Mouse (Mus musculus) right cerebral cortex, adult 18-20 months (tissue): ENCODE measurements at regions not wholly inside any gene's neighbourhood (a gene's known extent, or its start where the extent isn't known, plus 50 kb on each side); places are given as distances from the start of the nearest gene placed in this dataset.

Source experiments
- DNase-seq: peaks from one replicate; pipeline ENCODE4 v3.0.0; 2022; ENCODE audit warnings: mixed read lengths

DNA sequence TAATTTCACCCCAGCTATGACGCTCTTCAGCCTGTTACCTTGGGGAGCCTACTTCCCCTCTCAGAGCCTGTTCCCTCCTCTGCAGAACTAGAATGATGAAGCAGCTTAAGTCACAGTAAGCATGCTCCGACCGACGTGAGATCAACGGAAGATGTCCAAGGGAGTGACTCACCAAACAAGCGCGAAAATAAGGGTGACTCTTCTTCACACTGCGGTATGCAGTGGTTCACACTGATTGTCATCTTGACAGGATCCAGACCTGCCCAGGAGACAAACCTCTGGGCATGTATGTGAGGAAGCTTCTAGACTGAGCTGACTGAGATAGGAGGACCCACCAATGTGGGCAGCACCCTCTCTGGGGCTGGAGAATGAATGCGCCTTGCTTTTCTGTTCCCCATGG is 116.3 kb upstream of the Tpm1 start:
- DNase-seq: no peak

DNA sequence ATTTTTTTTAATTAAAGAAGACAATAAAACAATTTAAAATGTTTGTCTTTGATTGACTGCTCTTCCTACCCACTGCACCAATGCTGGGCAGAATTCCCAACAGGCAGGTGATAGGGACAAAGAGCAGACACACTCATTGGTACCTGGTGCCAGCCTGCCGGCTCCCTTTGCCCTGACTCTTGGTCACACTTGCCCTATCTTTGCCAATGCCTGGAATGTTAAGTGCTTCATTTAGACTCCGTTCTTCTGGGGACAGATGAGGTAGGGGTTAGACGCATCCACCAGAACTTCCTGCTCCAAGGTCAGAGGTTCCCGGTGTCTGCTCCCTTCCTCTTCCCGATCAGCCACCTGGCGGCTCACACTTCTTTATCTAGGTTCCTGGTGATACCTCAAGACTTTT is 114.5 kb upstream of the Tpm1 start:
- no peak for DNase-seq

DNA sequence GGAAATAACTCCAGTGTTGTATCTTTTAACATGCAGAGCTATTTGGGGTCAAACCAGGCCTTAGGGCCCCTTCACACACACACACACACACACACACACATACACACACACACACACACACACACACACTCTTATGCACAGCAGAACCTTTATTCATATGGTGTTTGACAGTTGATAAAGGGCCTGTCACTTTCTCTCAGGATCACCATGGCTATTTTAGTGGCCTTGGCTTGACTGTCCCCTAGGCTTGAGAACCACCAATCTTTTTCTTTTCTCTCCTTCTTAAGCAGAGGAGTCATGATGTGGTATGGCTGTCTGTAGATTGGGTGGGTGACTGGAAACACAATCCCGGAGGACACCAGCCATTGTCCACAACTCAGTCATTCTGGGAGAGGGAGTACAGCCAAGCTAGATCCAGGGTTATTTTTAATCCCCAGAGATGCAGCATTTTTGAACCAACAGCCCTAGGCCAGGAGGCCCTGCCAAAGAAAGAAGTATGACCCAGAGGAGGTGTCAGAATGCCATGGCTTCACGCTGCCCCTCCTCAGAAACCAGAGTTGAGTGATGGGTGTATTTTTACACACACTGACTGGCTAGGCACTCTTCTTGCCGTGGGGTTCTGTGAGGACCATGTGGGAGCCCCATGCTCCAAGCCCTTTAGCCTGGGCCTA is 111.7 kb upstream of the Tpm1 start:
- no peak for DNase-seq

DNA sequence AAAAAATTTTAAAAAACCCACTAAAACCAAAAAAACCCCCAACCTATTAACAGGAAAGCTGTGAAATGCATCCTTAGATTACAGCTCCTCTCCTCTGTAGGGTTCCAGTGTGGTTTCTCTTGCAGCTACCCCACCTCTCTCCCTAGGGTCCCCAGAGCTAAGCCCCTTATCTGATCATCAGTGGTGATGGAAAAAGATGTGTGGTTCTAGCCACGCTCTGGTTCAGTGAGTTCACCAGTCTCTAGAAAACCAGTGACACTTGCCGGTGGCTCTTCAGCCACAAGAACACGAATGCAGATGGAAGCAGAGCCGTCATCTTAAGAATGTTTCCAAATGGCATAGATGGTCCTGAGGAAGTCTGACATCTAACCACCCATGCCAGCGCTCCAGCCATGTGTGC is 111.1 kb upstream of the Tpm1 start:
- DNase-seq: no peak

DNA sequence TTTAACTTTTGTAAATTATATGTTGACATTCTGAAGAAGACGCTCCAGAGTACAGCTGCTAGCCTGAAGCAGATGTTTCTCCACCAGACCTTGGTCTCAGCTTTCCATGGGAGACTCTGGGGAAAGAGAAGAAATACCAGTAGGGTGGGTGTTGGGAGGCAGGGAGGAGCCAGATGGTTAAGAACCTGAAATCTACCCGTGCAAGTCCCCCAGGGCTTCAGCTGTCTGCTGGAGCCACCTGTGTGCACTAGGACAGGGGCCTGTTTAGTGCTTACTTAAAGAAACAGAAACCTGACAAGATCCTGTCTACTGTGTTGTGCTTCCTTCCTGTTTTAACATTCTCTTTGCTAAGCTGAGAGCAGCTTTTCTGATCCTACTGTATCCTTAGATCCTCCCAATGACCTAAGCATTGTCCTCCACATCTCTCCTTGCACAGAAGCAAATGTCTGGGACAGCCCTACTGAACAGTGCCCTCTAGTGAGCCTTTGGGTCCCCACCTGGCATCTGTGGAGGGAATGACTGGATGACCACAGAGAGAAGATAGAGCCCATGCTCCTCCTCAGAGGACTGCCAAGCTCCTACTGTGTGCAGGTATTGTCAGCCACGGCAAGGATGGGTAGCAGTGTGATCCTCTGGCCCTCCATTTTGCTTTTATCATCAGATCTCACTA is 107.5 kb upstream of the Tpm1 start:
- peak; percentile 33 for DNase-seq

DNA sequence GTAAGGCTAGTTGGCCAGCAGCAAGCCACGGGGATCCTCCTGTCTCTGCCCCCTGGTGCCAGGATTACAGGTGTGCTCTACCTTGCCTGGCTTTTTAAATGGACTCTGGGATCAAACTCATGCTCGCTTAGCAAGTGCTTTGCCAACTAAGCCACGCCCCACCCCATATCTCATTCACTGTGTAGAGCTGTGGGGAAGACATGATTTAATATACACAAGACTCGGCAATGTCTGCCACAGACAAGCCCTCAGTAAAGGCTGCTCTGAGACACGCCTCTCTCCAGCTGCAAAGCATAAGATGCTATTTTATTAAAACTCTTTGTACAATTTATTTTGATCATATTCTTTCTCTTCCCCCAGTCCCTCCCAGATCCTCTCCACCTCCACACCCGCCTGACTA is 104.9 kb upstream of the Tpm1 start:
- no peak for DNase-seq

DNA sequence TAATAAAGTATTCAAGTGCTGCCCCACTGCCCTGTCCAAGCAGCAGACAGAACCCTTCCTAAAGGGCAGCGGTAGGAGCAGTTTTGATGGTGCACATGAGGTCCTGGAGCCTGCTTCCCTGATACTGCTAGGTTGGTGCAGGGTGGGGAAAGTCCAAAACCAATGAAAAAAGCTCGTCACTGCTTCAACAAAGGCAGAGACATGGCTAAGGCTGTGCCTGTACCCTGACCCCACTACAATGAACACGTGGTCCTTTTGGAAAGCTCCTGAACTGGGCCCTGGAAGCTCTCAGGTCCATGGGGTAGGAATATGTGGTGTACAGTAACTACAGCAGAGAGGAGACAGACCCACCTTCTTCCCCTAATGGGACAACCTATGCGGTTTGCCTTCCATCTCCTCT is 104.1 kb upstream of the Tpm1 start:
- no peak for DNase-seq

DNA sequence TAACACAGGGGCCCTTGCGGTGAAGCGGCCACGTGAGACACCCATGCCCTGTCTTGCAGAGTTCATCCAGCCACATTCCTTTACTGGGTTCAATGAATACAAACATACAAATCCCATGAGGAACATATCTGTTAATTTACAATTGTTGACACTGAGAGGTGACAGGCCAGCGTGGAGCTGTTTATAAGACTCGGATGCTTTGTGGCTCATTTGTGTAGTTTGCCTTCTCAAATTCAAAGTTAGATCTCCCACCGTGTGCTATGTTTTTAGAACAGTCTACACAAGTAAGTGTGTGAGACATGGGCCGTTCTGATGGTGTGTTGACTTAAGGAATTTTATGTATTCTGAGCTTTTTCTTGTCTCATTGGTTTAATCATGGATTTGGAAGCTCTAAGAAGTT is 98.5 kb upstream of the Tpm1 start:
- no peak for DNase-seq

DNA sequence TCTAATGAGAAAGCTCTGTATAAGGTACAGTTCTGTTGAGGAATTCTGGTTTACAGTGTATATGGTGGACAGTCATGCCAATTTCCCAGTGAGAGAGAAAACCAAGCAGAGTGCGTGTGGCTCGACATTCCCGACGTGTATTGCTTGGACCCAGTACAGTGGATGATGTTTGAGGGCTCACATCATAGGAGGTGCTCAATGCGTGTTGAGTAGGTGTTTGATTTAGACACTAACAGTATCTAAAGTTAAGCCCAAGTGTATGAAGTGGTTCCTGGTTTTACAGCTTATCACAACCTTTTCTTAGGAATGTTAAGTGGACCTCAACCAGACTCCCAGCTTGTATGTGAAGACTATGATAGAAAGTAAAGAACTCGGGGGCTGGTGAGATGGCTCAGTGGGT is 96.2 kb upstream of the Tpm1 start:
- DNase-seq: no peak

DNA sequence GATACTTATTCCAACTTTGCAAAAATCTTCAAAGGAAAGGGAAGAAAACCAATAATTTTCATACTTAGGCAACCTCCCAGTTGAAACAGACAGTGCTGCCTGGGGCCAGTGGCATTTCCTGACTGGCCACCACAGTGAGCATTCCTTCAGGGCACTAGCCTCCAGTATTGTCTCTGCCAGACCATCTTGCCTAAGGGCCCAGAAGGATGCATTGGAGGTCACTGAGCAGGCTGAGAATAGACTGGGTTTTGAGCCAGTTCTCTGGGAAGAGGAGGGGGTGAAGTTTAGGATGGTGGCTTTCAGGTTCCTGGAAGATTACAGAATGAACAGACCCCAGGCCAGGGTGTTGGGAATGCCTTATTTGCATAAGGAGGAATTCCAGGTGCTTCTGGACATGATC is 95.3 kb upstream of the Tpm1 start:
- no peak for DNase-seq

DNA sequence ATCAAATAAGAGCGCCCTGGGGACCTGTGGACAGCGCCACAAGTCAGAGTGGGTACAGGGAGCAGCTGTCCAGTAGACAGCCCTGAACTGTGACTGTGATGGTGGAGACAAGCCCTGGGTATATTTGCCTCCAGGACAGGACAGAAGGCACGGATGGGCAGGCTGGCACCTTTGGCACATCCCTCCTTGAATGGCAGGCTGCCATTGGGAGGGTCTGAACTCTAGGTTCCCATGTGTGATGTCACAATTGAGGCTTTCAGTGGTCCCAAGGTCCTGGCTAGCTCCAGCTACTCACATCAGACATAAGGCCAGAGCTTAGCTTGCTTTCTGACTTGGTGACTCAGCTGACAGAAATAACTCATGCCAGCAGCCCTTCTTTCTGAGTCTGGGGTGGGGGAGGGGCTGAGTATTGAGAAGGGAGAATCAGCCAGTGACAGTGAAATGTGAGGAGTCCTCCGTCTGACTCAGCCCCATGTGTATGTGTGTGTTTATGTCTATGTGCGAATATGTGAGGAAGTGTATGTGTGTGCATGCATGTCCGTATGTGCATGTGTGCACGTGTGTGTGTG is 91.2 kb upstream of the Tpm1 start:
- DNase-seq: peak; percentile 55

DNA sequence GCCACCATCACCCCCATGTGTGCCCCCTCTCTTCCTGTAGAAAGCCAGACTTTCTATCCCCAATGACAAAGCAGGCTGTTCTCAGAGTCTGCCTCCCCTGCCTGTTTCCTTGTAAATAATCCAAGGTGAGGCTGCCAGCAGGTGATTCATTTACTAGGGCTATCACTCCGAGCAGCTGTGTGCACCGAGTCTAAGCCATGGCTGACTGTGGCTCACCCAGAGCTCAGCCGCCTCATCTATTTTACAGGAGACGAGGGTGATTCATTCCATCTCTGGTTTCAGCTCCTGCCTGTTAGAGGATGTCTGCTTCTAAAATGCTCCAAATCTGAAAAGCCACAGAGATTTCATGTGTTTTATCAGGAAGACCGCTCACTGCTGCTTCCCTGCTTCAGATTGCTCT is 88.5 kb upstream of the Tpm1 start:
- DNase-seq: peak; percentile 32

DNA sequence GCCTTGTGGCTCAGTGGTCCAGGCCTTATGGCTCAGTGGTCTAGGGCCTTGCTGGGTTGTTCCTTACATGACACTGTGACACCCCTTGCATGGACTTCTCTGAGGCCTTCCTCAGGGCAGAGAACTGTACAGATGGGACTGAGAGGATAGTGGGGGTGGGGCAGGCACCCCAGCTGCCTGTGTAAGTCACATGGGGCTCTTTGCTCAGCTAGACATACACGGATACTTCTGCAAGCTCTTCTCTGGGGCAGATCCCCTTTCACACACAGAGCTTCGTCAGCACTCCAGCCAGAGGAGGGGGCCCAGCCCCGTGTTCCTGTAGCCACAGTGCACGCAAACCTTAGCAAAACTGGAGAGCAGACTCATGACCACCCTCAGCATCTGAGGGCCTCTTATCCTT is 87.9 kb upstream of the Tpm1 start:
- DNase-seq: no peak

DNA sequence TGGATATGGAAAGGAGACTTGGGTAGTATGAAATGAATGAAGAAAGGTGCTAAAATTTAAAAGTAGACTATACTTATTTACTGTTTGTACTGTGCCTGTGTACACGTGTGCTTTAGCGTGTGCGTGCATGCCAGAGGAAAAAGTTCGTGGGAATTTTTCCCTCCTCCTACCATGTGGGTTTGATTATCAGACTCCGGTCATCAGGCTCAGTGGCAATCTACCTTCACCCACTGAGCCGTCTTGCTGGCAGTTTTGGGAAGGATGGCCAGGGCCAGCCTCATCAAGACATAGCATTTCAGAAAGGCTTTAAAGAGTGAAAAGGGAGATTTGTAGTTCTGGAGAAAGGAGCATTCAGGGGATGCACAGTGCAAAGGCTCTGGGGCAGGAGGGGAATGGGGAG is 87.0 kb upstream of the Tpm1 start:
- no peak for DNase-seq

DNA sequence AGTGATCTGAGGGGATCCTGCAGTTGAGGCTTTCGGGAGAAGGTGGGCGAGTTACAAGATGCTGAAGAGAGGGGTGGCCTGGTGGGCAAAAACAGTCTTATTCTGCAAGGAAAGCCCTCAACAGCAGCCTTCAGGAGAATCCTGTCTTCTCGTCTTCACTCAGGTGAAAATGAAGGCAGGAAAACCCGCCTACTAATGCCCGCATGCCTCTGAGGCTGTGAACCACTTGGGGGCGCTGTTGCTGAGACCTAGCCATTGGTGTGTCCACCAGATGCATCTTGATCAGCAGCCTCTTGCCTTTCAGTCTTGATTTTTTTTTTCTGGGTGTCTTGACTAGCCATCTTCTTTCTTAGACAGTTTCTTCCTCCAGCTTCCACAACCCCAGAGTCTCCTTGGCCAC is 85.2 kb upstream of the Tpm1 start:
- no peak for DNase-seq

DNA sequence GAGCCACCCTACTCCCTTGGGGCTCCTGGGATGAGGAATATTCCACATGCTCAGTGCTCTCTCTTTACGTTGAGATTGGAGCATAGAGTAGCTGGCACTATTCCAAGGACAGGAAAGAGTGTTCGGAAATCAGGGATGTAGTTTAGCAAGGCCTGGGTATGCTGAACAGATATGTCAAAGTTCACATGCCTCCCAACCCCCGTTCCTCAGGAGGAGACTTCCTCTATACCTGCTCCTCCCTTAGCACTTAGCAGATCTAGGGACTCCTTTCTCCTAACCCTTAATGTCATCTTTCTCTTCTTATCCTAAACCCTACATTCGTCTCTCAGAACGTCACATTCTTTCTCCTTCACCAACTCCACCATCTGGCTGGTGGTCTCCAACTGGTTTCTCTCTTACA is 83.2 kb upstream of the Tpm1 start:
- no peak for DNase-seq

DNA sequence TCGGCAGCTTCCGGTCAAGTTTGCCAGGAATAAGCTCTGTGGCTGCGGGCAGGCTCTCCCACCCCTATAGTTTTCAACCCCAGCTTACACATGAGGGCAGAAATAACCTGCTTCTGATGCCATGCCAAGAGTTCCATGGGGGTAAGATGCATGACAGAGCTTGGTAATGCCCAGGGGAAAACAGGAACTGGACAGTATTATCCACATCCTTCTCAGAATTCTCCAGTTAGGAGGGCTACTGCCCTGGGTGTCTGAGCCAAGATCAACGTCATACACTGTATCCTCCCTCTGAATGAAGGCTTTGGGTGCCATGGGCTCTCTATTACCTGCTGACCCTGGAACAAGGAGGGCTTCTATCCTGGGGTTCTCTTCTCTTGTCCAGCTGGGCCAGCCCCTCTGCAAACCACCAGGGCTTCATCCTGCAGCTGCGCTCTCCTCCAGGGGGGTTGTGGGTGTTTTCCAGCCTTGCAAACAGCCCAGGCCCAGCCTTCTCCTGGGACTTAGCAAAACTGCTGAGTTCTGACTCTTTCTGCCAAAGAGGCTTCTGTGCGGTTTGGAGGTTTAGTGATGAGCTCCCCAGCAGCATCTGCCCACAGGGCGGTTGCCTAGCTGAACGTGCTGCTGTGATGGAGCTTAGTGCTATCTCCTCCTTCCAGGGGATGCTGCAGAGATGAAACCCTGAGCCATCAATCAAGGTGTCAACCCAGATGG is 81.7 kb upstream of the Tpm1 start:
- DNase-seq: peak; percentile 11

DNA sequence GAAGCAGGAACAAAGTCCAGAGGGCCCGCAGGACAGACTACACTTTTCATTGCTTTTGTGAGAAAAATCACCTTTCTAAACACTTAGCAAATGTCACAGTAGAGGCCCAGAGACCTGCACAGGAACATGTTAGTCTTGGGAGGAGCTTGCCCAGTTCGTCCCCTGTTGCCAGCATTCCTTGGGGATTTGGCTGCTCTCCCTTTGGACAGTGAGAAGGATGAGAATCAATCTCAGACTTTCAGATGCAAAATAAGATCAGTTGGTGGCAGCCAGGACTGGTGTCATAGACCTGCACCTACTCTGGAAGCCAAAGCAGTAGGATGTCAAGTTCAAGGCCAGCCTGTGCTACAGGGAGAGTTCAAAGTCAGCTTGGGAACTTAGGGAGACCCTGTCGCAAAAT is 80.7 kb upstream of the Tpm1 start:
- DNase-seq: no peak

DNA sequence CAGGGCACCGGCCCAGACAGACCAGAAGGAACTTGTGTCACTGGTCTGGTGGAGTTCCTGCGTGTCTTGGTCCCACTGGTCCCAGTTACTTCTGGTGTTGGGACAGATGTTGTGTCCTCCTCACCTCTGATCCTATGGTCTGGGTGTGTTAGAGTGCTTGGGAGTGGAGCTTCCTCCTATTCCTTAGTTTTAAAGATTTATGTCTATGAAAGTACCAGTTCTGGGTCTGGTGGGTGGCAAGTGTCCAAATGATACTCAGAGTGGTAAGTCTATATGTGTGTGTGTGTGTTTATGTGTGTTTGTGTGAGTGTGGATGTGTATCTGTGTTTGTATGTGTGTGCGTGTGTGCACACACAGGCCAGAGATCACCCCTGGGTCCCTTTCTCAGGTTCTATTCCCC is 79.9 kb upstream of the Tpm1 start:
- no peak for DNase-seq

DNA sequence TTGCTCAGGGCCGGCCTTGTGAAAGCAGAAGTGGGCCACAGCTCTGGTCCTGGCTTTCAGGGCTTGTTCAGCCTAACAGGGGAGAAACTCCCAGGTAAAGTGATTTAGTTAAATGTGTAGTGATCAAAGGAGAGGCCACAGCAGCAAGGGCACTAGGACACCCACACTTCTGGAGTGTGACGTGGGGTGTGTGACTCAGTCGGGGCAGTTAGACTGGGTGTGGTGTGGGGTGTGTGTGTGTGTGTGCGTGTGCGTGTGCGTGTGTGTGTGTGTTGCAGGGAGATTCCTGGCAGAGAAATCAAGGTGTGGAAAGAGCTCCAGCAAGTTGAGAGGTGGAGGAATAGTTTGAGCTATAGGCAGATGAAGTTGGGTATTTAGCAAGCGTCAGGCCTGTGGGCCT is 72.5 kb upstream of the Tpm1 start:
- DNase-seq: no peak

DNA sequence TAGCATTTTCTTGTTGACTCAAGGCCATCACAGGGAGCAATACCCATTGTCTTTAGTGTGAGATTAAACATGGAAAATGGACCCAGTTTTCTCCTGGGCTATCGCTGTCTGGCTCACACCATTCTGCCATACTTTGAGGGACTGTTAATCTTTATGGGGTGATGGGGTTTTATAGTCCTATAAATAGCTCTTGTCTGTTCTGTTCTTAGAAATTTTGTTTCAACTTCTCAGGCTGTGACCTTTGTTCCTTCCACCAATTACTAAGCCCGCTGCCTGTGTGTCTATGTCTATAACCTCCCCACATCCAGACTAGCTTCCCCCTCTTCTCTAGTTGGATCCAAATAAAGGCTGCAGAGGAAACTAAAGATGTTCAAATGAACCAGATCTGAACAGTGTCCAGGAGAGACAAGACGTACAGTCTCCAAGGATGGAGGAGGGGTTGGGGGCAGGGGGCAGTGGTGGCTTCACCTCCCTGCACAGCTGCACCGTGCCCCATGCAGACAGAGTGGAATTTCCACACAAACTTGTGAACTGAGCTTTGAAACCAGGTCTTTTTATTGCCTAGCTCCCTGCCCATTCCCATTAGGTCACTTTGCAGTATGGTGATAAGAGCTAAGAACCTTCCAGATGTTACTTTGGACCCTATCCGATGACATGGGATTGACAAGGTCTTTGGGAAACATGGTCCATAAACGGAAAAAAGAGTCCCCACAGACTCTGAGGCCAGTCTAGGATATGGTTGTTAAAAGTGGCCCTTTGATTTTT is 69.9 kb upstream of the Tpm1 start:
- DNase-seq: no peak

DNA sequence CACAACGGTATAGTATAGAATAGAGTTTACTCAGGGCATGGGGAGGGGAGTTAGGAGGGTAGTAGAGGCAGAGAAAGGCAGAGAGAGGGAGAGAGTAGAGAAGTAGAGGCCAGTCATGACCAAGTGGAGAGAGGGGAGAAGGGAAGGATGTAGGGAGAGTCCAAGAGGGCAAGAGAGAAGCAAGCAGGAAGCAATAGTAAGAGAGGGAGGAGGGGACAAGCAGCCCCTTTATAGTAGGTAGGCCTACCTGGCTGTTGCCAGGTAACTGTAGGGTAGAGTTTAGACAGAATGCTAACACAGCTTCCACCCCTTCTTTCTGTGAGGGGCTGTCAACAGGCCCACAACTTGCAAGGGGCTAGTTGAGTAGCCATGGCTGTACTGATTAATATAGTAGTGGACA is 69.2 kb upstream of the Tpm1 start:
- no peak for DNase-seq

DNA sequence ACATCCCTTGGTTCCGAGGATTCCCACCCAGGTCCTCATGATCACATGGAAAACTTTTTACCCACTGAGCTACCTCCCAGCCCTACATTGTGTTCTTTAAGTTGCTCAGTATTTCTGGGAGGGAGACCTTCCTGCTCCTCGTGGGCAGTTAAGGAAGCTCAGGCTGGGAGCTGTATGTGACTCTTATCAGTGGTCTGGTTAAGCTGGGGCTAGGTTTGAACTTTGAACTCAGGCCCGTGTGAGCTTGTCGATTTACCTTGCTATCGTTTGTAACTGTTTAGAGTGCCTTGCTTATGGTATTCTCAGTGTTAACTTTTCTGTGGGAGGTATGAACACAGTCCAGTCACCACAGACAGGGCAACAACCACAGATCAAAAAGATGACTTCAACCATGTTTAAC is 68.4 kb upstream of the Tpm1 start:
- DNase-seq: no peak
